ENCODE assay signal across 8 mouse cellular contexts in the genomic region with DNA sequence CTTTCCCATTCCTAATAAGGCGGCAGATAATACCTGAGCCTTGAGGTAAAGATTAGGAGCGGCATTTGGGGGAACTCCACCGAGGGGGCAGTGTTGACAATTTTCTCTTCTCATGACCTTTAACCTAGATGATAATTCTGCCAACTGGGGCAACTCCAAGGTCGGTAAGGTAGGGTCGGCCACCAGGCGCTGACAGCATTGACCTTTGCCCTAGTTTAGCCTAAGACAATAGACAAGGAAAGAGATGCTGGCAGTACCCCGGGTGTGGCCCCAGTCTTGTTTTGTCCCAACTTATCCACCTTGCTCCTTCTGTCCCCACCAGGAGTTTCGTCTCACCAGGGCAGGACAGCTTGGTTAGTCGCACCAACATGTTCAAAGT. TPM values are rescaled to one million over a fixed set of nuclear protein-coding genes. Genes with fewer than 3 reads are reported as not detected.
DNase-seq lines count a peak whose midpoint lies in the region; ATAC-seq and TF ChIP-seq lines count a peak whose summit lies in the region.

No protein-coding gene starts in this region.

- no peaks in the 10 kb centered on the region for H3K27me3 ChIP-seq in testis, adult 2 months (ENCODE audit: control insufficient read depth, insufficient read depth, low read length)
- no peaks in the 10 kb centered on the region for H3K27me3 ChIP-seq in forebrain, embryonic 11.5 days (ENCODE audit: control insufficient read depth, insufficient read depth, low read length)
- H3K27me3 ChIP-seq in limb, embryonic 11.5 days (ENCODE audit: control insufficient read depth, insufficient read depth, low read length) = no peaks in the 10 kb centered on the region
- H3K27me3 ChIP-seq in neural tube, embryonic 13.5 days = no peaks in the 10 kb centered on the region

- peak overlapping the region; percentile 61 for H3K9ac ChIP-seq in forebrain, embryonic 11.5 days (ENCODE audit: low read length)
- H3K9ac ChIP-seq in limb, embryonic 11.5 days (ENCODE audit: low read length) = peak overlapping the region; percentile 43; the same call in 1 of the 2 replicates
- peak overlapping the region; percentile 75 for H3K9ac ChIP-seq in neural tube, embryonic 13.5 days

- WGBS in forebrain, embryonic 11.5 days = under 1% methylated on average over 9 of the region's 9 CpGs
- WGBS in limb, embryonic 11.5 days = under 1% methylated on average over 9 of the region's 9 CpGs
- under 1% methylated on average over 9 of the region's 9 CpGs for WGBS in neural tube, embryonic 13.5 days

- peak overlapping the region; percentile 86 for H3K27ac ChIP-seq in testis, adult 2 months (ENCODE audit: control insufficient read depth, insufficient read depth, low read depth, low read length)
- no peak overlapping the region for H3K27ac ChIP-seq in forebrain, embryonic 11.5 days (ENCODE audit: low read depth, low read length)
- H3K27ac ChIP-seq in limb, embryonic 11.5 days (replicated peaks; ENCODE audit: low read depth, low read length) = no peak overlapping the region
- peak overlapping the region; percentile 78 for H3K27ac ChIP-seq in neural tube, embryonic 13.5 days (replicated peaks)

- H3K4me1 ChIP-seq in testis, adult 2 months (ENCODE audit: control insufficient read depth, insufficient read depth, low read length) = peaks cover 3% of the 10 kb centered on the region
- peaks cover 2% of the 10 kb centered on the region; the same call in 1 of the 2 replicates for H3K4me1 ChIP-seq in forebrain, embryonic 11.5 days (replicated peaks; ENCODE audit: control insufficient read depth, insufficient read depth, low read length)
- H3K4me1 ChIP-seq in limb, embryonic 11.5 days (ENCODE audit: control insufficient read depth, insufficient read depth, low read length) = no peaks in the 10 kb centered on the region
- H3K4me1 ChIP-seq in neural tube, embryonic 13.5 days (replicated peaks) = peaks cover 20% of the 10 kb centered on the region

- no peak for DNase-seq in testis, postnatal 10 days (ENCODE audit: low spot score)
- DNase-seq in forebrain, embryonic 11.5 days (ENCODE audit: low spot score) = no peak
- no peak for DNase-seq in limb, embryonic 11.5 days (ENCODE audit: low spot score)
- DNase-seq in ovary, postnatal 14 days (ENCODE audit: low spot score) = no peak
- DNase-seq in left cerebral cortex, postnatal 10 days (ENCODE audit: extremely low spot score in 1 of 2, low spot score in 2 of 2) = no peak
- no peak for DNase-seq in urinary bladder, adult 2 months (ENCODE audit: low spot score)

- intact Hi-C loops in left cerebral cortex, postnatal 10 days (cut with DNase I) = no loop called here

- no peaks in the 10 kb centered on the region for H3K36me3 ChIP-seq in testis, adult 2 months (ENCODE audit: control insufficient read depth, insufficient read depth, low read length)
- H3K36me3 ChIP-seq in forebrain, embryonic 11.5 days (ENCODE audit: control insufficient read depth, insufficient read depth, low read length) = peaks cover 13% of the 10 kb centered on the region
- peaks cover 13% of the 10 kb centered on the region; the same call in 1 of the 2 replicates for H3K36me3 ChIP-seq in limb, embryonic 11.5 days (ENCODE audit: control insufficient read depth, insufficient read depth, low read length)
- H3K36me3 ChIP-seq in neural tube, embryonic 13.5 days = peaks cover 19% of the 10 kb centered on the region

- ATAC-seq in forebrain, embryonic 11.5 days (replicated peaks; ENCODE audit: low FRiP score) = no peak
- ATAC-seq in limb, embryonic 11.5 days (ENCODE audit: insufficient number of reproducible peaks, low FRiP score, low TSS enrichment, low read depth) = no peak; the same call in 1 of the 2 replicates
- ATAC-seq in neural tube, embryonic 13.5 days (ENCODE audit: low read depth) = no peak

- H3K4me3 ChIP-seq in testis, adult 2 months (ENCODE audit: control insufficient read depth, low read depth, low read length) = peak overlapping the region; percentile 92
- H3K4me3 ChIP-seq in forebrain, embryonic 11.5 days (ENCODE audit: low read depth, low read length) = peak overlapping the region; percentile 74
- H3K4me3 ChIP-seq in limb, embryonic 11.5 days (ENCODE audit: low read depth, low read length) = peak overlapping the region; percentile 67
- H3K4me3 ChIP-seq in neural tube, embryonic 13.5 days = peak overlapping the region; percentile 67

- no peak for TF ChIP-seq POLR2A in testis, adult 2 months (IDR thresholded peaks at IDR 0.05; ENCODE audit: control insufficient read depth, low read depth, low read length)

- peak overlapping the region; percentile 78 for H3K4me2 ChIP-seq in forebrain, embryonic 11.5 days (ENCODE audit: low read depth, low read length, severe bottlenecking)
- H3K4me2 ChIP-seq in limb, embryonic 11.5 days (ENCODE audit: low read depth, severe bottlenecking) = peak overlapping the region; percentile 77
- H3K4me2 ChIP-seq in neural tube, embryonic 13.5 days = peak overlapping the region; percentile 81

- TF ChIP-seq CTCF in testis, adult 2 months (IDR thresholded peaks at IDR 0.05; ENCODE audit: control insufficient read depth, insufficient read depth, insufficient replicate concordance, low read depth, low read length) = no peak

- H3K9me3 ChIP-seq in forebrain, embryonic 11.5 days (ENCODE audit: control insufficient read depth, low read length) = no peaks in the 10 kb centered on the region; the same call in 1 of the 2 replicates
- no peaks in the 10 kb centered on the region for H3K9me3 ChIP-seq in limb, embryonic 11.5 days (ENCODE audit: control insufficient read depth, low read length)
- H3K9me3 ChIP-seq in neural tube, embryonic 13.5 days = 0 out of 2 replicates have a peak, but pooled peaks cover 2% of the 10 kb centered on the region

RNA-seq across cellular contexts. Expression of gene 4930579G24Rik, which starts 0.7 kb away (rescaled TPM):
- 23.6 and 28.6 TPM in 2 replicates for polyA plus RNA-seq in testis, adult 2 months (2012; rRNA removed)
- 20.4 and 21.8 TPM in 2 replicates for polyA plus RNA-seq in forebrain, embryonic 11.5 days (2014; fragmentation: Nextera tagmentation; extraction: Ambion mirVana)
- 36.9 and 38.9 TPM in 2 replicates for polyA plus RNA-seq in limb, embryonic 11.5 days (2014; fragmentation: Nextera tagmentation; extraction: Ambion mirVana)
- polyA plus RNA-seq in neural tube, embryonic 13.5 days (2015; fragmentation: Nextera tagmentation; extraction: Ambion mirVana) = 10.0 and 11.1 TPM in 2 replicates
- total RNA-seq in left cerebral cortex, postnatal 10 days (2021) = 1 to 10 TPM; 1.5 to 1.8 TPM
- polyA plus RNA-seq in urinary bladder, adult 2 months (2012; rRNA removed) = 3.6 and 3.7 TPM in 2 replicates

RNA-seq across cellular contexts. Expression of gene Etfdh, which starts 1.1 kb away (rescaled TPM):
- 13.4 and 15.7 TPM in 2 replicates for polyA plus RNA-seq in testis, adult 2 months (2012; rRNA removed)
- polyA plus RNA-seq in forebrain, embryonic 11.5 days (2014; fragmentation: Nextera tagmentation; extraction: Ambion mirVana) = 43.9 and 47.3 TPM in 2 replicates
- 46.6 and 47.1 TPM in 2 replicates for polyA plus RNA-seq in limb, embryonic 11.5 days (2014; fragmentation: Nextera tagmentation; extraction: Ambion mirVana)
- 49.7 and 51.3 TPM in 2 replicates for polyA plus RNA-seq in neural tube, embryonic 13.5 days (2015; fragmentation: Nextera tagmentation; extraction: Ambion mirVana)
- total RNA-seq in left cerebral cortex, postnatal 10 days (2021) = 10 to 100 TPM; 26.0 to 27.3 TPM
- 32.6 and 34.3 TPM in 2 replicates for polyA plus RNA-seq in urinary bladder, adult 2 months (2012; rRNA removed)

RNA-seq across cellular contexts. Expression of gene Ppid, which starts 37.0 kb away (rescaled TPM):
- polyA plus RNA-seq in testis, adult 2 months (2012; rRNA removed) = 12.1 and 15.0 TPM in 2 replicates
- polyA plus RNA-seq in forebrain, embryonic 11.5 days (2014; fragmentation: Nextera tagmentation; extraction: Ambion mirVana) = 192 and 201 TPM in 2 replicates
- polyA plus RNA-seq in limb, embryonic 11.5 days (2014; fragmentation: Nextera tagmentation; extraction: Ambion mirVana) = 237 and 250 TPM in 2 replicates
- 161 and 165 TPM in 2 replicates for polyA plus RNA-seq in neural tube, embryonic 13.5 days (2015; fragmentation: Nextera tagmentation; extraction: Ambion mirVana)
- total RNA-seq in left cerebral cortex, postnatal 10 days (2021) = 10 to 100 TPM; 66.0 to 68.2 TPM
- polyA plus RNA-seq in urinary bladder, adult 2 months (2012; rRNA removed) = 55.5 and 65.6 TPM in 2 replicates

Comparison
In these comparisons a context has a peak if more than half of its experiments do, and no peak if none do; other contexts are left out.
1. H3K27ac ChIP-seq: peak in testis, adult 2 months (single experiment) and neural tube, embryonic 13.5 days (single experiment); none in forebrain, embryonic 11.5 days (single experiment) and limb, embryonic 11.5 days (single experiment).
2. Peak in every context shown above with its lines, with median percentiles within 50 percentile points of each other: H3K4me3 ChIP-seq, H3K4me2 ChIP-seq and H3K9ac ChIP-seq.